10 mouse cellular contexts compared by ENCODE assay signal in the genomic region with DNA sequence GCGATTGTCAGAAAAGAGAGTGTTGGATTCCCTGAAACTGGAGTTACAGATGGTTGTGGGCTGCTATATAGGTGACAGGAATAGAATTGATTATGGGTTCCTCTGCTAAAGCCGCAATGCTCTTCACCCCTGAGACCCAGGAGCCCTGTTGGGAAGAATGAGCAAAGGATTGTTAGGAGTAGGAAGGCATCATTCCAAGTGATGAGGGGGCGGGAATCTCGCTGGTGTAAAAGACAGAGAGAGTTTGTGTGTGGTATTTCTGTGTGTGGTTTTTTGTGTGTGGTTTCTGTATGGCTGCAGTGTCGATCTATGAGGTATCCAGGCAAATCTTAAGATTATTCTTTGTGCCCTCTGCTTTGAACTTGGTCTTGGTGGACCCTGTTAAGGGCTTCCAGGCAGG. TPM values are rescaled to one million over a fixed set of nuclear protein-coding genes. Genes with fewer than 3 reads are reported as not detected.
DNase-seq lines count a peak whose midpoint lies in the region; ATAC-seq and TF ChIP-seq lines count a peak whose summit lies in the region.
"Had no signal": no experiment of that assay in that cellular context is flagged by ENCODE, and none has a peak within 500 bp of the region (broad histone marks: within the 10 kb centered on the region; RNA-seq: fewer than 3 reads in every experiment).

No protein-coding gene starts in this region.

- no peak for TF ChIP-seq POLR2A in thymus, adult 2 months (IDR thresholded peaks at IDR 0.05; ENCODE audit: control insufficient read depth, extremely low read depth, insufficient read depth, low read length, poor library complexity)

- 74% methylated on average over 5 of the region's 5 CpGs for WGBS in hindbrain, embryonic 13.5 days
- 69% methylated on average over 5 of the region's 5 CpGs for WGBS in hindbrain, embryonic 10.5 days
- WGBS in embryonic facial prominence, embryonic 15.5 days: 64% methylated on average over 5 of the region's 5 CpGs
- WGBS in midbrain, embryonic 13.5 days: 72% methylated on average over 5 of the region's 5 CpGs
- 27% methylated on average over 5 of the region's 5 CpGs for WGBS in thymus, adult 2 months

- H3K9ac ChIP-seq in hindbrain, embryonic 13.5 days: peak overlapping the region; percentile 74; the same call in 1 of the 2 replicates
- no peak overlapping the region for H3K9ac ChIP-seq in embryonic facial prominence, embryonic 15.5 days
- no peak overlapping the region for H3K9ac ChIP-seq in midbrain, embryonic 13.5 days (replicated peaks)

- peaks cover 14% of the 10 kb centered on the region for H3K4me1 ChIP-seq in hindbrain, embryonic 13.5 days (replicated peaks)
- H3K4me1 ChIP-seq in hindbrain, embryonic 10.5 days (replicated peaks): peaks cover 18% of the 10 kb centered on the region
- H3K4me1 ChIP-seq in embryonic facial prominence, embryonic 15.5 days: peaks cover 15% of the 10 kb centered on the region; the same call in 1 of the 2 replicates
- H3K4me1 ChIP-seq in midbrain, embryonic 13.5 days (replicated peaks): peaks cover 13% of the 10 kb centered on the region
- H3K4me1 ChIP-seq in thymus, adult 2 months (replicated peaks; ENCODE audit: control insufficient read depth, insufficient read depth, low read length): peaks cover 14% of the 10 kb centered on the region

- intact Hi-C loops in gastrocnemius, postnatal 36 days (cut with DNase I): no loop called here

- ATAC-seq in hindbrain, embryonic 13.5 days (ENCODE audit: low FRiP score): no peak
- ATAC-seq in embryonic facial prominence, embryonic 15.5 days (ENCODE audit: insufficient number of reproducible peaks, low FRiP score, low TSS enrichment, low read depth): no peak
- ATAC-seq in midbrain, embryonic 13.5 days: no peak
- no peak for ATAC-seq in megakaryocyte, adult 5-6 weeks (ENCODE audit: poor library complexity, severe bottlenecking)

- peak overlapping the region; percentile 57 for H3K4me3 ChIP-seq in hindbrain, embryonic 13.5 days
- H3K4me3 ChIP-seq in hindbrain, embryonic 10.5 days: no peak overlapping the region
- H3K4me3 ChIP-seq in embryonic facial prominence, embryonic 15.5 days (replicated peaks): no peak overlapping the region
- H3K4me3 ChIP-seq in midbrain, embryonic 13.5 days (replicated peaks): peak overlapping the region; percentile 71; the same call in 1 of the 2 replicates
- H3K4me3 ChIP-seq in thymus, adult 2 months (ENCODE audit: control insufficient read depth, insufficient read depth, low read length): no peak overlapping the region

- 0 out of 2 replicates have a peak, but pooled peaks cover 6% of the 10 kb centered on the region for H3K27me3 ChIP-seq in hindbrain, embryonic 13.5 days
- peaks cover 15% of the 10 kb centered on the region for H3K27me3 ChIP-seq in hindbrain, embryonic 10.5 days (ENCODE audit: insufficient read depth, poor library complexity, severe bottlenecking)
- H3K27me3 ChIP-seq in embryonic facial prominence, embryonic 15.5 days: no peaks in the 10 kb centered on the region
- H3K27me3 ChIP-seq in midbrain, embryonic 13.5 days: no peaks in the 10 kb centered on the region
- no peaks in the 10 kb centered on the region; the same call in 1 of the 2 replicates for H3K27me3 ChIP-seq in thymus, adult 2 months (ENCODE audit: control insufficient read depth, insufficient read depth, low read length)

- TF ChIP-seq CTCF in thymus, adult 2 months (IDR thresholded peaks at IDR 0.05; ENCODE audit: borderline replicate concordance, control insufficient read depth, extremely low read depth, insufficient read depth, low read length, poor library complexity): no peak

- H3K27ac ChIP-seq in hindbrain, embryonic 13.5 days: no peak overlapping the region
- no peak overlapping the region for H3K27ac ChIP-seq in hindbrain, embryonic 10.5 days
- H3K27ac ChIP-seq in embryonic facial prominence, embryonic 15.5 days (replicated peaks): no peak overlapping the region
- H3K27ac ChIP-seq in midbrain, embryonic 13.5 days: no peak overlapping the region
- no peak overlapping the region for H3K27ac ChIP-seq in thymus, adult 2 months (ENCODE audit: control insufficient read depth, insufficient read depth, low read length)

- 0 out of 2 replicates have a peak, but pooled peaks cover under 1% of the 10 kb centered on the region for H3K9me3 ChIP-seq in hindbrain, embryonic 13.5 days
- H3K9me3 ChIP-seq in hindbrain, embryonic 10.5 days: no peaks in the 10 kb centered on the region
- H3K9me3 ChIP-seq in embryonic facial prominence, embryonic 15.5 days (replicated peaks): no peaks in the 10 kb centered on the region
- H3K9me3 ChIP-seq in midbrain, embryonic 13.5 days: no peaks in the 10 kb centered on the region
- H3K9me3 ChIP-seq: megakaryocyte, embryonic 14.5 days had no signal

- peak overlapping the region; percentile 82 for H3K4me2 ChIP-seq in hindbrain, embryonic 13.5 days
- 0 out of 2 replicates have a peak overlapping the region, but pooled peaks have one; percentile 79 for H3K4me2 ChIP-seq in embryonic facial prominence, embryonic 15.5 days (replicated peaks)
- peak overlapping the region; percentile 82 for H3K4me2 ChIP-seq in midbrain, embryonic 13.5 days (replicated peaks)

- DNase-seq in hindbrain, embryonic 10.5 days (ENCODE audit: low spot score): no peak
- DNase-seq in brain, adult 2 months (ENCODE audit: low read depth, low spot score): peak; percentile 76
- no peak for DNase-seq in thymus, adult 2 months
- DNase-seq in gastrocnemius, postnatal 36 days: no peak
- DNase-seq: kidney, adult 2 months had no signal

- no peaks in the 10 kb centered on the region for H3K36me3 ChIP-seq in hindbrain, embryonic 13.5 days
- no peaks in the 10 kb centered on the region for H3K36me3 ChIP-seq in hindbrain, embryonic 10.5 days
- H3K36me3 ChIP-seq in embryonic facial prominence, embryonic 15.5 days: no peaks in the 10 kb centered on the region
- no peaks in the 10 kb centered on the region for H3K36me3 ChIP-seq in midbrain, embryonic 13.5 days
- H3K36me3 ChIP-seq in thymus, adult 2 months (ENCODE audit: control insufficient read depth, insufficient read depth, low read length): no peaks in the 10 kb centered on the region

RNA-seq across cellular contexts. Expression of a gene that starts 1.3 kb away (rescaled TPM):
- 0.52 and 1.1 TPM in 2 replicates for polyA plus RNA-seq in hindbrain, embryonic 13.5 days (2015; fragmentation: Nextera tagmentation; extraction: Ambion mirVana)
- polyA plus RNA-seq in hindbrain, embryonic 10.5 days (2016; fragmentation: Nextera tagmentation; extraction: Ambion mirVana): 0.55 and 1.0 TPM in 2 replicates
- 0.74 and 0.80 TPM in 2 replicates for polyA plus RNA-seq in embryonic facial prominence, embryonic 15.5 days (2015; fragmentation: Nextera tagmentation; extraction: Ambion mirVana)
- 0.77 and 0.95 TPM in 2 replicates for polyA plus RNA-seq in midbrain, embryonic 13.5 days (2015; fragmentation: Nextera tagmentation; extraction: Ambion mirVana)
- polyA plus RNA-seq in thymus, adult 2 months (2012; rRNA removed): 0.04 TPM in 1 of 2 replicates, not detected in the other
- total RNA-seq in megakaryocyte, adult 5-6 weeks (2015): not detected in 2 replicates
- not detected in 2 replicates for total RNA-seq in megakaryocyte, adult 5-6 weeks (2017)
- not detected for total RNA-seq in gastrocnemius, postnatal 36 days (2021)

RNA-seq across cellular contexts. Expression of a gene that starts 32.1 kb away (rescaled TPM):
- 28.4 and 28.8 TPM in 2 replicates for polyA plus RNA-seq in hindbrain, embryonic 13.5 days (2015; fragmentation: Nextera tagmentation; extraction: Ambion mirVana)
- 23.9 and 29.8 TPM in 2 replicates for polyA plus RNA-seq in hindbrain, embryonic 10.5 days (2016; fragmentation: Nextera tagmentation; extraction: Ambion mirVana)
- 26.8 and 34.8 TPM in 2 replicates for polyA plus RNA-seq in embryonic facial prominence, embryonic 15.5 days (2015; fragmentation: Nextera tagmentation; extraction: Ambion mirVana)
- 30.7 and 32.0 TPM in 2 replicates for polyA plus RNA-seq in midbrain, embryonic 13.5 days (2015; fragmentation: Nextera tagmentation; extraction: Ambion mirVana)
- polyA plus RNA-seq in thymus, adult 2 months (2012; rRNA removed): 30.6 and 46.7 TPM in 2 replicates
- 48.3 and 76.1 TPM in 2 replicates for total RNA-seq in megakaryocyte, adult 5-6 weeks (2015)
- total RNA-seq in megakaryocyte, adult 5-6 weeks (2017): 42.4 and 43.3 TPM in 2 replicates
- total RNA-seq in gastrocnemius, postnatal 36 days (2021): 100 to 1,000 TPM; 302 to 321 TPM

RNA-seq across cellular contexts. Expression of a gene that starts 42.2 kb away (rescaled TPM):
- 5.0 and 6.1 TPM in 2 replicates for polyA plus RNA-seq in hindbrain, embryonic 13.5 days (2015; fragmentation: Nextera tagmentation; extraction: Ambion mirVana)
- polyA plus RNA-seq in hindbrain, embryonic 10.5 days (2016; fragmentation: Nextera tagmentation; extraction: Ambion mirVana): 13.5 and 14.8 TPM in 2 replicates
- polyA plus RNA-seq in embryonic facial prominence, embryonic 15.5 days (2015; fragmentation: Nextera tagmentation; extraction: Ambion mirVana): 28.1 and 29.3 TPM in 2 replicates
- polyA plus RNA-seq in midbrain, embryonic 13.5 days (2015; fragmentation: Nextera tagmentation; extraction: Ambion mirVana): 4.8 and 5.4 TPM in 2 replicates
- 3.0 and 3.4 TPM in 2 replicates for polyA plus RNA-seq in thymus, adult 2 months (2012; rRNA removed)
- total RNA-seq in megakaryocyte, adult 5-6 weeks (2015): 33.1 and 36.4 TPM in 2 replicates
- total RNA-seq in megakaryocyte, adult 5-6 weeks (2017): 25.7 and 29.0 TPM in 2 replicates
- total RNA-seq in gastrocnemius, postnatal 36 days (2021): 1 to 10 TPM; 1.6 to 1.9 TPM

RNA-seq across cellular contexts. Expression of a gene that starts 50.2 kb away (rescaled TPM):
- polyA plus RNA-seq in hindbrain, embryonic 13.5 days (2015; fragmentation: Nextera tagmentation; extraction: Ambion mirVana): 5.5 and 6.4 TPM in 2 replicates
- 5.9 and 9.0 TPM in 2 replicates for polyA plus RNA-seq in hindbrain, embryonic 10.5 days (2016; fragmentation: Nextera tagmentation; extraction: Ambion mirVana)
- 14.2 and 16.2 TPM in 2 replicates for polyA plus RNA-seq in embryonic facial prominence, embryonic 15.5 days (2015; fragmentation: Nextera tagmentation; extraction: Ambion mirVana)
- 6.0 and 7.5 TPM in 2 replicates for polyA plus RNA-seq in midbrain, embryonic 13.5 days (2015; fragmentation: Nextera tagmentation; extraction: Ambion mirVana)
- polyA plus RNA-seq in thymus, adult 2 months (2012; rRNA removed): 2.3 and 3.1 TPM in 2 replicates
- total RNA-seq in megakaryocyte, adult 5-6 weeks (2015): 11.2 and 11.8 TPM in 2 replicates
- 13.0 and 14.6 TPM in 2 replicates for total RNA-seq in megakaryocyte, adult 5-6 weeks (2017)
- total RNA-seq in gastrocnemius, postnatal 36 days (2021): 10 to 100 TPM in 1 of 2 experiments, 1 to 10 TPM in 1; 9.8 to 10.7 TPM

RNA-seq across cellular contexts. Expression of a gene that starts 58.3 kb away (rescaled TPM):
- 9.2 and 10.6 TPM in 2 replicates for polyA plus RNA-seq in hindbrain, embryonic 13.5 days (2015; fragmentation: Nextera tagmentation; extraction: Ambion mirVana)
- 10.5 and 13.3 TPM in 2 replicates for polyA plus RNA-seq in hindbrain, embryonic 10.5 days (2016; fragmentation: Nextera tagmentation; extraction: Ambion mirVana)
- polyA plus RNA-seq in embryonic facial prominence, embryonic 15.5 days (2015; fragmentation: Nextera tagmentation; extraction: Ambion mirVana): 17.7 and 23.8 TPM in 2 replicates
- polyA plus RNA-seq in midbrain, embryonic 13.5 days (2015; fragmentation: Nextera tagmentation; extraction: Ambion mirVana): 6.8 and 9.5 TPM in 2 replicates
- polyA plus RNA-seq in thymus, adult 2 months (2012; rRNA removed): not detected in 2 replicates
- not detected in 2 replicates for total RNA-seq in megakaryocyte, adult 5-6 weeks (2015)
- not detected in 2 replicates for total RNA-seq in megakaryocyte, adult 5-6 weeks (2017)
- total RNA-seq in gastrocnemius, postnatal 36 days (2021): 1 to 10 TPM in 1 of 2 experiments, not detected in 1; 2.9 TPM
- polyA plus RNA-seq: kidney, adult 2 months had no signal

Comparison
In these comparisons a context has a peak if more than half of its experiments do, and no peak if none do; other contexts are left out.
1. H3K4me3 ChIP-seq: peak in hindbrain, embryonic 13.5 days (single experiment) and midbrain, embryonic 13.5 days (single experiment); none in hindbrain, embryonic 10.5 days (single experiment), embryonic facial prominence, embryonic 15.5 days (single experiment) and thymus, adult 2 months (single experiment).
2. Peak in every context shown above with its lines, with median percentiles within 50 percentile points of each other: H3K4me2 ChIP-seq.